Mouse (Mus musculus): ENCODE measurements around the gene Hsd17b7. TPM values are rescaled to one million over a fixed set of nuclear protein-coding genes. Genes with fewer than 3 reads are reported as not detected.

Gene Hsd17b7
- polyA plus RNA-seq, 1 experiment, result 9.5 TPM

GRCm38 (mm10) chr1:169949981-169950380 lies 19.1 kb downstream of the Hsd17b7 start:
- TF ChIP-seq POLR2AphosphoS2 (IDR thresholded peaks at IDR 0.05; ENCODE audit: insufficient read length, low read depth) (no peak), MYOG (IDR thresholded peaks at IDR 0.05; ENCODE audit: control insufficient read depth in 1 of 3, insufficient read depth in 1 of 3, insufficient read length in 2 of 3, low read depth in 2 of 3) (no peak), E2F4 (IDR thresholded peaks at IDR 0.05; ENCODE audit: insufficient read depth) (no peak), CEBPB (IDR thresholded peaks at IDR 0.05; ENCODE audit: insufficient read depth, poor library complexity, severe bottlenecking) (no peak), USF1 (IDR thresholded peaks at IDR 0.05; ENCODE audit: low read depth) (no peak), MAX (IDR thresholded peaks at IDR 0.05; ENCODE audit: low read depth) (no peak), SRF (IDR thresholded peaks at IDR 0.05; ENCODE audit: control insufficient read depth, insufficient read length, low read depth) (no peak), REST (IDR thresholded peaks at IDR 0.05; ENCODE audit: insufficient read depth, insufficient read length) (no peak), POLR2A (IDR thresholded peaks at IDR 0.05; ENCODE audit: insufficient read length, low read depth) (no peak), TCF12 (IDR thresholded peaks at IDR 0.05; ENCODE audit: insufficient read depth, poor library complexity, severe bottlenecking) (no peak), MYOD1 (IDR thresholded peaks at IDR 0.05; ENCODE audit: control insufficient read depth in 1 of 3, insufficient read length in 2 of 3, low read depth in 2 of 3) (no peak), TCF3 (IDR thresholded peaks at IDR 0.05; ENCODE audit: insufficient read length, low read depth) (no peak)
- H3K27me3 ChIP-seq (ENCODE audit: control insufficient read depth, insufficient read depth, insufficient read length), result no peaks in the 10 kb centered on the region
- H3K36me3 ChIP-seq (ENCODE audit: control insufficient read depth, insufficient read depth), result peaks cover 23% of the 10 kb centered on the region
- no peak overlapping the region for H3ac ChIP-seq (ENCODE audit: control insufficient read depth, insufficient read length)
- no peaks in the 10 kb centered on the region for H3K79me2 ChIP-seq (ENCODE audit: control insufficient read depth, insufficient read depth)
- no peak overlapping the region for H3K4me2 ChIP-seq (ENCODE audit: low read depth)
- H3K4me3 ChIP-seq, result no peak overlapping the region

GRCm38 (mm10) chr1:169948866-169949265 lies 20.2 kb downstream of the Hsd17b7 start:
- H3K79me2 ChIP-seq (ENCODE audit: control insufficient read depth, insufficient read depth), result no peaks in the 10 kb centered on the region
- H3ac ChIP-seq (ENCODE audit: control insufficient read depth, insufficient read length), result no peak overlapping the region
- H3K4me2 ChIP-seq (ENCODE audit: low read depth), result no peak overlapping the region
- no peaks in the 10 kb centered on the region for H3K27me3 ChIP-seq (ENCODE audit: control insufficient read depth, insufficient read depth, insufficient read length)
- TF ChIP-seq MYOD1 (IDR thresholded peaks at IDR 0.05; ENCODE audit: control insufficient read depth in 1 of 3, insufficient read length in 2 of 3, low read depth in 2 of 3), result no peak
- no peak for TF ChIP-seq POLR2AphosphoS2 (IDR thresholded peaks at IDR 0.05; ENCODE audit: insufficient read length, low read depth)
- TF ChIP-seq E2F4 (IDR thresholded peaks at IDR 0.05; ENCODE audit: insufficient read depth), result no peak
- no peak for TF ChIP-seq MAX (IDR thresholded peaks at IDR 0.05; ENCODE audit: low read depth)
- no peak for TF ChIP-seq SRF (IDR thresholded peaks at IDR 0.05; ENCODE audit: control insufficient read depth, insufficient read length, low read depth)
- no peak for TF ChIP-seq POLR2A (IDR thresholded peaks at IDR 0.05; ENCODE audit: insufficient read length, low read depth)
- no peak for TF ChIP-seq USF1 (IDR thresholded peaks at IDR 0.05; ENCODE audit: low read depth)
- no peak for TF ChIP-seq TCF3 (IDR thresholded peaks at IDR 0.05; ENCODE audit: insufficient read length, low read depth)
- TF ChIP-seq MYOG (IDR thresholded peaks at IDR 0.05; ENCODE audit: control insufficient read depth in 1 of 3, insufficient read depth in 1 of 3, insufficient read length in 2 of 3, low read depth in 2 of 3), result no peak
- TF ChIP-seq REST (IDR thresholded peaks at IDR 0.05; ENCODE audit: insufficient read depth, insufficient read length), result no peak
- TF ChIP-seq CEBPB (IDR thresholded peaks at IDR 0.05; ENCODE audit: insufficient read depth, poor library complexity, severe bottlenecking), result no peak
- no peak for TF ChIP-seq TCF12 (IDR thresholded peaks at IDR 0.05; ENCODE audit: insufficient read depth, poor library complexity, severe bottlenecking)
- peaks cover 19% of the 10 kb centered on the region for H3K36me3 ChIP-seq (ENCODE audit: control insufficient read depth, insufficient read depth)
- H3K4me3 ChIP-seq, result no peak overlapping the region

- Histone ChIP-seq H3K4me2 (ENCODE audit: low read depth) (no peak overlapping the region), H3K27me3 (ENCODE audit: control insufficient read depth, insufficient read depth, insufficient read length) (no peaks in the 10 kb centered on the region), H3ac (ENCODE audit: control insufficient read depth, insufficient read length) (no peak overlapping the region), H3K36me3 (ENCODE audit: control insufficient read depth, insufficient read depth) (peaks cover 19% of the 10 kb centered on the region), H3K4me3 (no peak overlapping the region), H3K79me2 (ENCODE audit: control insufficient read depth, insufficient read depth) (no peaks in the 10 kb centered on the region)
- no peak for TF ChIP-seq MYOD1 (IDR thresholded peaks at IDR 0.05; ENCODE audit: control insufficient read depth in 1 of 3, insufficient read length in 2 of 3, low read depth in 2 of 3)
- TF ChIP-seq TCF12 (IDR thresholded peaks at IDR 0.05; ENCODE audit: insufficient read depth, poor library complexity, severe bottlenecking), result no peak
- no peak for TF ChIP-seq POLR2AphosphoS2 (IDR thresholded peaks at IDR 0.05; ENCODE audit: insufficient read length, low read depth)
- no peak for TF ChIP-seq CEBPB (IDR thresholded peaks at IDR 0.05; ENCODE audit: insufficient read depth, poor library complexity, severe bottlenecking)
- TF ChIP-seq TCF3 (IDR thresholded peaks at IDR 0.05; ENCODE audit: insufficient read length, low read depth), result no peak
- no peak for TF ChIP-seq USF1 (IDR thresholded peaks at IDR 0.05; ENCODE audit: low read depth)
- TF ChIP-seq REST (IDR thresholded peaks at IDR 0.05; ENCODE audit: insufficient read depth, insufficient read length), result no peak
- no peak for TF ChIP-seq E2F4 (IDR thresholded peaks at IDR 0.05; ENCODE audit: insufficient read depth)
- TF ChIP-seq MYOG (IDR thresholded peaks at IDR 0.05; ENCODE audit: control insufficient read depth in 1 of 3, insufficient read depth in 1 of 3, insufficient read length in 2 of 3, low read depth in 2 of 3), result no peak
- TF ChIP-seq SRF (IDR thresholded peaks at IDR 0.05; ENCODE audit: control insufficient read depth, insufficient read length, low read depth), result no peak
- no peak for TF ChIP-seq MAX (IDR thresholded peaks at IDR 0.05; ENCODE audit: low read depth)
Observed at GRCm38 (mm10) chr1:169948280-169948679, 20.8 kb downstream of the Hsd17b7 start.

GRCm38 (mm10) chr1:169947654-169948053 lies 21.4 kb downstream of the Hsd17b7 start:
- Histone ChIP-seq H3K27me3 (ENCODE audit: control insufficient read depth, insufficient read depth, insufficient read length) (no peaks in the 10 kb centered on the region), H3K4me2 (ENCODE audit: low read depth) (no peak overlapping the region), H3ac (ENCODE audit: control insufficient read depth, insufficient read length) (no peak overlapping the region), H3K79me2 (ENCODE audit: control insufficient read depth, insufficient read depth) (no peaks in the 10 kb centered on the region), H3K4me3 (no peak overlapping the region), H3K36me3 (ENCODE audit: control insufficient read depth, insufficient read depth) (peaks cover 19% of the 10 kb centered on the region)
- TF ChIP-seq SRF (IDR thresholded peaks at IDR 0.05; ENCODE audit: control insufficient read depth, insufficient read length, low read depth), result no peak
- TF ChIP-seq MAX (IDR thresholded peaks at IDR 0.05; ENCODE audit: low read depth), result no peak
- no peak for TF ChIP-seq MYOD1 (IDR thresholded peaks at IDR 0.05; ENCODE audit: control insufficient read depth in 1 of 3, insufficient read length in 2 of 3, low read depth in 2 of 3)
- TF ChIP-seq USF1 (IDR thresholded peaks at IDR 0.05; ENCODE audit: low read depth), result no peak
- TF ChIP-seq TCF3 (IDR thresholded peaks at IDR 0.05; ENCODE audit: insufficient read length, low read depth), result no peak
- no peak for TF ChIP-seq TCF12 (IDR thresholded peaks at IDR 0.05; ENCODE audit: insufficient read depth, poor library complexity, severe bottlenecking)
- TF ChIP-seq POLR2AphosphoS2 (IDR thresholded peaks at IDR 0.05; ENCODE audit: insufficient read length, low read depth), result no peak
- TF ChIP-seq CEBPB (IDR thresholded peaks at IDR 0.05; ENCODE audit: insufficient read depth, poor library complexity, severe bottlenecking), result no peak
- TF ChIP-seq E2F4 (IDR thresholded peaks at IDR 0.05; ENCODE audit: insufficient read depth), result no peak
- no peak for TF ChIP-seq POLR2A (IDR thresholded peaks at IDR 0.05; ENCODE audit: insufficient read length, low read depth)
